Mouse (Mus musculus) forebrain, embryonic 10.5 days (tissue): ENCODE measurements around the gene Tspan9. TPM values are rescaled to one million over a fixed set of nuclear protein-coding genes. Genes with fewer than 3 reads are reported as not detected.

Experiments
- DNase-seq: peaks from one replicate; pipeline ENCODE4 v3.0.0-alpha.2; 2017; ENCODE audit warnings: low spot score; ENCODE audit errors: extremely low spot score
- H3K27ac ChIP-seq: fragments of 300-500 bp; sonication (generic); 2 replicates; pipeline ENCODE4 v1.5.1; 2016; ENCODE audit warnings: mild to moderate bottlenecking
- H3K27me3 ChIP-seq: fragments of 300-500 bp; sonication (generic); 2 replicates; pipeline ENCODE4 v1.6.1; 2016; ENCODE audit warnings: mild to moderate bottlenecking; ENCODE audit not compliant: poor library complexity, severe bottlenecking
- H3K36me3 ChIP-seq: fragments of 300-500 bp; sonication (generic); replicated peaks from 2 replicates; pipeline ENCODE4 v1.6.1; 2016; ENCODE audit warnings: mild to moderate bottlenecking, moderate library complexity
- H3K4me1 ChIP-seq: fragments of 300-500 bp; sonication (generic); 2 replicates; pipeline ENCODE4 v1.6.1; 2016
- H3K4me3 ChIP-seq: fragments of 300-500 bp; sonication (generic); 2 replicates; pipeline ENCODE4 v1.5.1; 2016; ENCODE audit warnings: mild to moderate bottlenecking, moderate library complexity
- H3K9me3 ChIP-seq: fragments of 300-500 bp; sonication (generic); 2 replicates; pipeline ENCODE4 v1.6.1; 2016; ENCODE audit warnings: mild to moderate bottlenecking, moderate library complexity
- WGBS: fragments of 180-500 bp; shearing (Covaris S2); methylation state at CpG from one replicate; pipeline ENCODE4 v1.1.7; 2016; 5-methylcytosine and 5-hydroxymethylcytosine counted together
- polyA plus RNA-seq: library from polyadenylated mRNA; unstranded; fragments of >200 nt; fragmentation: Nextera tagmentation; extraction: Ambion mirVana; gene quantifications from 2 replicates; pipeline ENCODE4 v1.2.1, GENCODE M21; 2016

Gene Tspan9
- polyA plus RNA-seq, 1 experiment from 2014 or later: 39.4 TPM

- H3K4me3 ChIP-seq: no peak overlapping the region
- no peaks in the 10 kb centered on the region for H3K36me3 ChIP-seq
- no peaks in the 10 kb centered on the region for H3K9me3 ChIP-seq
- no peaks in the 10 kb centered on the region for H3K27me3 ChIP-seq
- H3K27ac ChIP-seq: no peak overlapping the region
- peaks cover 21% of the 10 kb centered on the region for H3K4me1 ChIP-seq
- DNase-seq: no peak
- 47% methylated on average over 7 of the region's 7 CpGs for WGBS
Measured at GRCm38 (mm10) chr6:128058157-128058556, 85.2 kb downstream of the Tspan9 start.

GRCm38 (mm10) chr6:128053000-128053732 is 90.2 kb downstream of the Tspan9 start:
- Histone ChIP-seq H3K9me3 (no peaks in the 10 kb centered on the region), H3K36me3 (no peaks in the 10 kb centered on the region), H3K27ac (no peak overlapping the region), H3K27me3 (no peaks in the 10 kb centered on the region), H3K4me3 (no peak overlapping the region), H3K4me1 (peaks cover 18% of the 10 kb centered on the region)
- 69% methylated on average over 10 of the region's 10 CpGs for WGBS
- no peak for DNase-seq

- H3K9me3 ChIP-seq: no peaks in the 10 kb centered on the region
- no peaks in the 10 kb centered on the region for H3K36me3 ChIP-seq
- H3K27ac ChIP-seq: no peak overlapping the region
- no peak overlapping the region for H3K4me3 ChIP-seq
- no peak for DNase-seq
- H3K4me1 ChIP-seq: peaks cover 29% of the 10 kb centered on the region
- no peaks in the 10 kb centered on the region for H3K27me3 ChIP-seq
- WGBS: 67% methylated on average over 7 of the region's 7 CpGs
Measured at GRCm38 (mm10) chr6:128047671-128048070, 95.7 kb downstream of the Tspan9 start.

DNA sequence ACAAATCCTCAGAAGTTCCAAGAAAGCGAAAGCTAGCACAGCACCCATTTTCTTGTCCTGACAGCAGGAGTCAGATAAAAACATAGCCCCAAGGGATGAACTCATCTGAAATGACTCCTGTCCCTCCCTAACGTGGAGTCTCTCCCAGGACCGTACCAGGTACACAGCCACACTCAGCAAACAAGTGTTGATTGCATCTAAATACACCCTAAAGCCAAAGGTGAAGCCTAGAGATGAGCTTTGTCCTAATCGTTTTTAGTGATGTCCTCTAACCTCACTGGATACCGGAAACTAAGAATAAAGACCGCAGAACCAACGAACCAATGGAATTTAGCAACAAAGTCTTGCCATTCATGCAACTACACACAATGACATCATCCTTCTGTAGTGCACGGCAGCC is 96.2 kb downstream of the Tspan9 start:
- 84% methylated on average over 8 of the region's 8 CpGs for WGBS
- no peaks in the 10 kb centered on the region for H3K36me3 ChIP-seq
- H3K27ac ChIP-seq: no peak overlapping the region
- H3K9me3 ChIP-seq: no peaks in the 10 kb centered on the region
- no peak overlapping the region for H3K4me3 ChIP-seq
- DNase-seq: no peak
- no peaks in the 10 kb centered on the region for H3K27me3 ChIP-seq
- peaks cover 34% of the 10 kb centered on the region for H3K4me1 ChIP-seq

DNA sequence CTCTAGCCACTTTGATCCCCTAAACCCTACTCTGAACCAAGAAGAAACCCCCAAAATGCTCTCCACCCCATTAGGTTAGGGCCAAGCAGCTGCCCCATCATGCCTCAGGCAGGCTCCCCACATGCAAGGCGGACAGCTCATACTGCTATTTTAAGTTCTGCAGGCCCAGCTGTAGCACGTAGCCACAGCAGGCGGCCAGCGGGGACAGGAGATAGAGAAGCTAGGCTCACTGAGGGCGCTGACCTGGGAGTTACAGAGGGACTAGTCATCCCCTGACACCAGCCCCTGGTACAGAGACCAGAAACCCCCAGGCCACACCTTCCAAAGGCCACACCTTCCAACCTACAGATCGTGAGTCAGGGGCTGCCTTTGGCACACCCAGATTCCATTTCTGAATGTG is 96.6 kb downstream of the Tspan9 start:
- H3K4me3 ChIP-seq: no peak overlapping the region
- DNase-seq: no peak
- WGBS: 82% methylated on average over 6 of the region's 6 CpGs
- no peaks in the 10 kb centered on the region for H3K36me3 ChIP-seq
- H3K27ac ChIP-seq: no peak overlapping the region
- H3K9me3 ChIP-seq: no peaks in the 10 kb centered on the region
- no peaks in the 10 kb centered on the region for H3K27me3 ChIP-seq
- peaks cover 38% of the 10 kb centered on the region for H3K4me1 ChIP-seq

GRCm38 (mm10) chr6:128044691-128045090 is 98.7 kb downstream of the Tspan9 start:
- peaks cover 9% of the 10 kb centered on the region; the same call in 1 of the 2 replicates for H3K27me3 ChIP-seq
- no peaks in the 10 kb centered on the region for H3K36me3 ChIP-seq
- no peaks in the 10 kb centered on the region for H3K9me3 ChIP-seq
- H3K4me3 ChIP-seq: no peak overlapping the region
- DNase-seq: no peak
- WGBS: 80% methylated on average over 10 of the region's 10 CpGs
- no peak overlapping the region for H3K27ac ChIP-seq
- H3K4me1 ChIP-seq: peaks cover 42% of the 10 kb centered on the region

DNA sequence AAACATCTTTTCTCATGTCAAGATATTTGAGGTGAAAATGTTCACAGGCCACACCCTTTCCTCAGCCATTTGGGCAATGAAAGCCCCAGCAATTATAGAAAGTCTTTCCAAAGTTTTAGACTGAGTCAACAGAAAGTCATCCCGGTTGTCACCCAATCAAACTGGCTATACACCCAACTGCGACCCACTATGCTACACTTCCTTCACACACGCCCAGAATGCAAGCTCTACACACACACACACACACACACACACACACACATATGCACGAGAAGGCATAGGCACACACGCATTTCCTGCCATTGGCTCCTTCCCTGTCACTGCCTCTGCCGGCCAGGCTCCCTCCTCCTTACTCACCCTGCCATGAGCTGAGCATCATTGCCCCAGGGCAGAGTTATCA is 99.9 kb downstream of the Tspan9 start:
- Histone ChIP-seq H3K4me1 (peaks cover 51% of the 10 kb centered on the region), H3K9me3 (no peaks in the 10 kb centered on the region), H3K36me3 (no peaks in the 10 kb centered on the region), H3K4me3 (no peak overlapping the region), H3K27ac (no peak overlapping the region), H3K27me3 (peaks cover 20% of the 10 kb centered on the region)
- 85% methylated on average over 6 of the region's 6 CpGs for WGBS
- no peak for DNase-seq

DNA sequence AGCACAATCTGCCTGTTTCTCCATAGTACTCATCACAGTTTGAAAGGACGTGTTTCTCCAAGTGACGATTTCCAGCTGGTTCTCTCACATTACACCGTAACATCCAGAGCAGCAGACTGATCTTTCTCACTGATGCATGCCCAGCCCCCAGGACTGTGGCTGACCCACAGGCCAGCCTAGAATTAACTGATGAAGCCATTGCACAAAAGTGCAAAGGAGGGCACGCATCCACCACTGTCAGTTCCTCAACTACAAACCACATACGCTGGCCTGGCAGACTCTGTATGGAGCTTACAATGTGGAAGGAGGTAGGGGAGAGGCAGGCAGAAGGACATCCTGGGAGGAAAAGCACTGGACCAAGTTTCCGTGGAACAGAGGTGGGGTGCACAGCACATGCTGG is 101.6 kb downstream of the Tspan9 start:
- 68% methylated on average over 6 of the region's 6 CpGs for whole genome bisulfite sequencing

DNA sequence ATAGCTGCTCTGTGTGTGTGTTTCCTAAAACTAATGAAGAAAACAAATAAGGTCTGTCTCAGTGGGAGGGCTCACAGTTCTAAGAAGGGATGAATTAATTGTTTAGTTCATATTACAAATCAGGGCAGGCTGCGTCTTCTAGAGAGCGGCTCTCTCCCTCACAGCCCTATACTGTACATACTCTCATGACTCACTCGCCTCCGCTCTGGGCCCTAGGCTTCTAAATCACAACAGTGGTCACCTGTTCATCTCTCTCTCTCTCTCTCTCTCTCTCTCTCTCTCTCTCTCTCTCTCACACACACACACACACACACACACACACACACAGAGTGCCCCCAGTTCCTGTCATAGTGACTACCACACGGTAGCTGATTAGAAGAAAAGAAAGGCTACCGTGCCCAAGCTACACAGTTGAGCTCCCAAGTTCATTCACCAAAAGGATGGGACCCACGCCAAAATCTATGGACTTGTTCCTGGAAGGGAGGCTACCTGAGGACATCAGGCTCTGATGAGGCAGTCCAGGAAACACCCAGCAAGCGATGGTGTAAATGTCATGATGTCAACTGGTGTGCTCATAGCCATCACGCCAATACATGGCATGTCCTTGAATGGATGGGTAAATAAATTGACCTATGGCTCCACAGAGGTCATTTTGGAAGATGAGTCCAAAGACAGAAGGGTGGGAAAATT is 104.2 kb downstream of the Tspan9 start:
- Histone ChIP-seq H3K4me1 (peaks cover 77% of the 10 kb centered on the region), H3K9me3 (no peaks in the 10 kb centered on the region), H3K27me3 (peaks cover 56% of the 10 kb centered on the region), H3K36me3 (no peaks in the 10 kb centered on the region), H3K27ac (no peak overlapping the region), H3K4me3 (no peak overlapping the region)
- WGBS: 85% methylated on average over 9 of the region's 9 CpGs
- DNase-seq: no peak

More for the DNA sequence above, 101.6 kb downstream of the Tspan9 start:
- Histone ChIP-seq H3K27me3 (peaks cover 37% of the 10 kb centered on the region), H3K4me3 (no peak overlapping the region), H3K4me1 (peaks cover 63% of the 10 kb centered on the region), H3K27ac (0 out of 2 replicates have a peak overlapping the region, but pooled peaks have one; percentile 1), H3K9me3 (no peaks in the 10 kb centered on the region), H3K36me3 (no peaks in the 10 kb centered on the region)
- DNase-seq: no peak

DNA sequence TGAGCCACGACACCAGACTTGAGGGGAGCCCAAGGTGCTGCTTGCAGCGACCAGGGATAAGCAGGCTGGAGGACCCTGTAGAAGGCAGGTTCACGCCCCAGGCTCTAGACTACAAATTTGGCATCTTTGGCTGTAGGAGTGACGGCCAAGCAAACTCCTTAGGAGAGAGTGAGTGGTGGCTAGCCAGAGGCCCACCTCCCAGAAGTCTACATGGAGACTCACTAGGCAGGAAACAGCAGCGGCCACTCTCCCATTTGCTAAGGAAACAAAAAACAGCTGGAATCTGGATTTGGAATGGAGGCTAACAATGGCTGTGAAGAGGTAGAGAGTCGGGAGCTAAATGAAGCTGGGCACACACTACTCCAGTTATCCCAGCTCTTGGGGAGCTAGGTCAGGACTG is 104.8 kb downstream of the Tspan9 start:
- Histone ChIP-seq H3K36me3 (no peaks in the 10 kb centered on the region), H3K4me1 (peaks cover 77% of the 10 kb centered on the region), H3K9me3 (no peaks in the 10 kb centered on the region), H3K27ac (no peak overlapping the region), H3K27me3 (peaks cover 62% of the 10 kb centered on the region), H3K4me3 (no peak overlapping the region)
- no peak for DNase-seq
- WGBS: 37% methylated on average over 6 of the region's 6 CpGs

DNA sequence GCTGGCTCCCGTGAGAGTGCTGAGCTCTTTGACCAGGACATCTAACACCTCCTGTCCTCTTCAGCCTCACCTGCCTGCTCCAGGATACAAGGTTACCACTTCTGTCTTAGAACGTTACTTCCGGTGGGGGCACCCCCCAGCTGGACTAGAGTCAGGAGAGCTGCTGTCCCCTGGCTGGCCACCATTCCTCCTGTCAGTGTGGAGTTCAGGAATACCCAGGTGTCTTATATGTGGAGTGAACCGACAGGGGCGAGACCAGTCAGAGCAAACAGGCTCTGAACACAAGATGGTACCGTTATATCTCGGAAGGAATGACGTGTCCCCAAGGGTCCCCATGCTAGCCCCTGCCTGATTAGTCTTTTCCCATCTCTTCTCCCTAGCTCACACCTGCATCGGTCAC is 106.8 kb downstream of the Tspan9 start:
- 84% methylated on average over 9 of the region's 9 CpGs for WGBS
- H3K9me3 ChIP-seq: no peaks in the 10 kb centered on the region
- H3K27me3 ChIP-seq: peaks cover 78% of the 10 kb centered on the region
- no peak for DNase-seq
- no peak overlapping the region for H3K4me3 ChIP-seq
- peaks cover 73% of the 10 kb centered on the region for H3K4me1 ChIP-seq
- H3K36me3 ChIP-seq: no peaks in the 10 kb centered on the region
- H3K27ac ChIP-seq: no peak overlapping the region

DNA sequence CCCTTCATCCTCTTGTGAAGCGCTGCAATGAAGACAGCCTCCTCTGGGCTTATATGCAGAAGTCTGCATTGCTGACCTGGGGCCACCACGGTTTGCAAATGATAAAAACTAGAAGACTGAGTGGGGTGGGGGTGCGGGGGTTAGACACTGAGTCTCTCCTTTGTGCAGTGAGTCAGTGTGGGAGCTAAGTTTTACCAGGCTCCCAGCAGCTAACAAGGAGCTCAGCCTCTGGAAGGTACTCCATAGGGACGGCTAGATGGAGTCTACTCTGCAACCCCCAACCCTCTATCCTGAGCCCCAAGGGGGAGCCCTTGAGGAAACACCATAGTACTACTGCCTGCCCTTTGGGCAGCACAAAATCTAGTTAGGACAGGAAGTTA is 107.5 kb downstream of the Tspan9 start:
- Histone ChIP-seq H3K4me3 (peak overlapping the region; percentile 67), H3K9me3 (no peaks in the 10 kb centered on the region), H3K36me3 (no peaks in the 10 kb centered on the region), H3K27ac (peak overlapping the region; percentile 81), H3K4me1 (peaks cover 75% of the 10 kb centered on the region), H3K27me3 (peaks cover 85% of the 10 kb centered on the region)
- peak; percentile 25 for DNase-seq
- WGBS: 2% methylated on average over 4 of the region's 4 CpGs

- peak overlapping the region; percentile 67 for H3K4me3 ChIP-seq
- H3K27me3 ChIP-seq: peaks cover 85% of the 10 kb centered on the region
- WGBS: under 1% methylated on average over 35 of the region's 36 CpGs
- peaks cover 78% of the 10 kb centered on the region for H3K4me1 ChIP-seq
- no peaks in the 10 kb centered on the region for H3K36me3 ChIP-seq
- H3K27ac ChIP-seq: peak overlapping the region; percentile 81
- peak; percentile 24 for DNase-seq
- no peaks in the 10 kb centered on the region for H3K9me3 ChIP-seq
Measured at GRCm38 (mm10) chr6:128035250-128035929, 108.0 kb downstream of the Tspan9 start.
